Mouse (Mus musculus) CD4-positive helper T cell, adult 2 months (primary cell): ENCODE measurements around the gene Pglyrp1.
A peak's percentile ranks its signal among the peaks of the same experiment; 100 is the strongest.
"Not testable (repeated sequence)": the region's sequence is repeated elsewhere in the genome, so short reads cannot be mapped to it uniquely, and the experiment has no call there.

Experiments
- DNase-seq: peaks from one replicate; pipeline ENCODE4 v3.0.0-alpha.2; 2012; ENCODE audit warnings: low read depth, missing footprints, low spot score

Pglyrp1 gene

GRCm38 (mm10) chr7:18871031-18871430, at the start of gene Pglyrp1:
Gene Pglyrp1, plus strand, starts transcription at chr7:18871331.
- DNase-seq = not testable (repeated sequence)

- no peak for DNase-seq
Observed at GRCm38 (mm10) chr7:18821507-18821906, 49.6 kb upstream of the Pglyrp1 start, which contains the start of gene Psg17. Gene Psg17, minus strand, starts transcription at chr7:18821607.

- no peak for DNase-seq
Observed at GRCm38 (mm10) chr7:18827792-18828546, 43.2 kb upstream of the Pglyrp1 start.

- DNase-seq = no peak
Observed at GRCm38 (mm10) chr7:18828592-18828991, 42.5 kb upstream of the Pglyrp1 start.

GRCm38 (mm10) chr7:18829545-18829944, 41.6 kb upstream of the Pglyrp1 start:
- DNase-seq = no peak

GRCm38 (mm10) chr7:18832298-18832697, 38.8 kb upstream of the Pglyrp1 start:
- no peak for DNase-seq

- DNase-seq = no peak
Observed at GRCm38 (mm10) chr7:18839865-18840264, 31.3 kb upstream of the Pglyrp1 start, which contains the start of gene Mill2. Gene Mill2, plus strand, starts transcription at chr7:18839966.

GRCm38 (mm10) chr7:18840386-18841173, 30.6 kb upstream of the Pglyrp1 start:
- peak; percentile 67 for DNase-seq

GRCm38 (mm10) chr7:18841174-18841567, 30.0 kb upstream of the Pglyrp1 start:
- no peak for DNase-seq

- no peak for DNase-seq
Observed at GRCm38 (mm10) chr7:18844811-18845210, 26.3 kb upstream of the Pglyrp1 start.

- DNase-seq = no peak
Observed at GRCm38 (mm10) chr7:18848395-18848794, 22.7 kb upstream of the Pglyrp1 start.

- no peak for DNase-seq
Observed at GRCm38 (mm10) chr7:18858310-18858916, 12.7 kb upstream of the Pglyrp1 start.

GRCm38 (mm10) chr7:18862801-18863200, 8.3 kb upstream of the Pglyrp1 start:
- DNase-seq = no peak

GRCm38 (mm10) chr7:18868491-18868890, 2.6 kb upstream of the Pglyrp1 start:
- DNase-seq = no peak

- DNase-seq = no peak
Observed at GRCm38 (mm10) chr7:18872014-18872802, 1.1 kb downstream of the Pglyrp1 start.

GRCm38 (mm10) chr7:18872816-18873215, 1.7 kb downstream of the Pglyrp1 start:
- DNase-seq = no peak

GRCm38 (mm10) chr7:18873253-18873652, 2.1 kb downstream of the Pglyrp1 start:
- DNase-seq = peak; percentile 84

GRCm38 (mm10) chr7:18875372-18875771, 4.2 kb downstream of the Pglyrp1 start:
- no peak for DNase-seq

- DNase-seq = no peak
Observed at GRCm38 (mm10) chr7:18878691-18879090, 7.6 kb downstream of the Pglyrp1 start.

- peak; percentile 65 for DNase-seq
Observed at GRCm38 (mm10) chr7:18883991-18884744, 13.0 kb downstream of the Pglyrp1 start.
